Mouse (Mus musculus): ENCODE data around the gene B830017H08Rik. TPM values are rescaled to one million over a fixed set of nuclear protein-coding genes. Genes with fewer than 3 reads are reported as not detected.

Gene B830017H08Rik
- total RNA-seq, 1 experiment: not detected

DNA sequence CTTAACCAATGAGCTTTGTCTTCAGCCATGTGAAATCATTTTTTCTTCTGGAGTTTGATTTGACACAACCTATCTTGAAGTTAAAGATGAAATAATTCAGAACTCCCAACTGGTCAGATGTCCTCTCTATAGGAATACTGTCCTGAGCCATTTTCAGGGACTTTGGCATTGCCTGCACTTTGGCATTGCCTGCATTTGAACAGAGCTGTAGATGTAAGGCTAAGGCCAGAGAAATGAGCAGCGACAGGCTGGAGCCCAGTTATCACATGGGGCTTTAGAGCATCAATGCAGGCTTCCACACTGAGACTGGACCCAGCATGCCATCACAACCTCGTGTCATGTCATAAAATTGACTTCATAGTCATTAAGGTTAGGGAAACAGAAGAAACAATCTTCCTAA, 20.3 kb downstream of the B830017H08Rik start:
- Histone ChIP-seq H3K36me3 (ENCODE audit: control insufficient read depth, insufficient read depth, low read length, poor library complexity, severe bottlenecking) (peaks cover 39% of the 10 kb centered on the region), H3K27ac (ENCODE audit: insufficient read depth, low read depth, low read length, poor library complexity, severe bottlenecking) (no peak overlapping the region), H3K9ac (ENCODE audit: insufficient read depth, low read depth, low read length, poor library complexity, severe bottlenecking) (no peak overlapping the region), H3K4me3 (ENCODE audit: insufficient read depth in 1 of 2, low read depth in 1 of 2, low read length in 2 of 2, poor library complexity in 1 of 2, severe bottlenecking in 1 of 2) (no peak overlapping the region), H3K4me1 (ENCODE audit: control insufficient read depth in 2 of 2, insufficient read depth in 2 of 2, low read length in 2 of 2, poor library complexity in 1 of 2) (no peaks in the 10 kb centered on the region), H3K9me3 (ENCODE audit: control insufficient read depth, insufficient read depth, low read depth, low read length) (no peaks in the 10 kb centered on the region)
- TF ChIP-seq ZNF384 (IDR thresholded peaks at IDR 0.05; ENCODE audit: low read depth, low read length) (no peak), CHD2 (IDR thresholded peaks at IDR 0.05; ENCODE audit: low read depth, low read length) (no peak), HCFC1 (IDR thresholded peaks at IDR 0.05; ENCODE audit: borderline replicate concordance, insufficient read depth, low read length) (no peak), MAFK (IDR thresholded peaks at IDR 0.05; ENCODE audit: insufficient read depth, low read depth, low read length) (no peak), ZC3H11A (IDR thresholded peaks at IDR 0.05; ENCODE audit: borderline replicate concordance, low read depth, low read length) (no peak)
- no peak for DNase-seq (ENCODE audit: low read depth, low spot score)
- in situ Hi-C loops (cut with MboI; ENCODE audit: low sequenced_read_pairs in 2 of 2, unreplicated experiment in 2 of 2): no loop called here

GRCm38 (mm10) chr16:17857157-17857556, 24.2 kb downstream of the B830017H08Rik start:
- in situ Hi-C loops (cut with MboI; ENCODE audit: low sequenced_read_pairs in 2 of 2, unreplicated experiment in 2 of 2): no loop called here
- H3K4me1 ChIP-seq (ENCODE audit: control insufficient read depth in 2 of 2, insufficient read depth in 2 of 2, low read length in 2 of 2, poor library complexity in 1 of 2): no peaks in the 10 kb centered on the region
- H3K9ac ChIP-seq (ENCODE audit: insufficient read depth, low read depth, low read length, poor library complexity, severe bottlenecking): no peak overlapping the region
- peaks cover 29% of the 10 kb centered on the region for H3K36me3 ChIP-seq (ENCODE audit: control insufficient read depth, insufficient read depth, low read length, poor library complexity, severe bottlenecking)
- DNase-seq (ENCODE audit: low read depth, low spot score): no peak
- no peak overlapping the region for H3K27ac ChIP-seq (ENCODE audit: insufficient read depth, low read depth, low read length, poor library complexity, severe bottlenecking)
- TF ChIP-seq ZNF384 (IDR thresholded peaks at IDR 0.05; ENCODE audit: low read depth, low read length) (no peak), ZC3H11A (IDR thresholded peaks at IDR 0.05; ENCODE audit: borderline replicate concordance, low read depth, low read length) (no peak), HCFC1 (IDR thresholded peaks at IDR 0.05; ENCODE audit: borderline replicate concordance, insufficient read depth, low read length) (no peak), MAFK (IDR thresholded peaks at IDR 0.05; ENCODE audit: insufficient read depth, low read depth, low read length) (no peak), CHD2 (IDR thresholded peaks at IDR 0.05; ENCODE audit: low read depth, low read length) (no peak)
- H3K9me3 ChIP-seq (ENCODE audit: control insufficient read depth, insufficient read depth, low read depth, low read length): no peaks in the 10 kb centered on the region
- no peak overlapping the region for H3K4me3 ChIP-seq (ENCODE audit: insufficient read depth in 1 of 2, low read depth in 1 of 2, low read length in 2 of 2, poor library complexity in 1 of 2, severe bottlenecking in 1 of 2)

DNA sequence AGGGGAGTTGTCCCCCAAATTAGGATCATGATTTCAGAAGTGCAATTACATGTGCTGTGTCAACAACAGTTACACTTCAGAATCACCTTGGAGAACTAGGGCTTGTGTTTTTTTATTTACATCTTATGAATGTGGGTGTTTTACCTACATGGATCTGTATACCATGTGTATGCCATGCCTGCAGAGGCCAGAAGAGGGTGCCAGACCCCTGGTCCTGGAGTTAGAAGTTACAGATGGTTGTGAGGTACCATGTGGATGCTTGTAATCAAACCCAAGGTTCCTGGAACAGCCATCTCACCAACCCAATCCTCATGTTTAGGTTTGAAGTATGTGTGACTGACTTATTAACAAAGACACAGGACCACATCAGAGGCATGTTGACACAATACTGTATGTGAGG, 25.7 kb downstream of the B830017H08Rik start:
- peaks cover 29% of the 10 kb centered on the region for H3K36me3 ChIP-seq (ENCODE audit: control insufficient read depth, insufficient read depth, low read length, poor library complexity, severe bottlenecking)

DNA sequence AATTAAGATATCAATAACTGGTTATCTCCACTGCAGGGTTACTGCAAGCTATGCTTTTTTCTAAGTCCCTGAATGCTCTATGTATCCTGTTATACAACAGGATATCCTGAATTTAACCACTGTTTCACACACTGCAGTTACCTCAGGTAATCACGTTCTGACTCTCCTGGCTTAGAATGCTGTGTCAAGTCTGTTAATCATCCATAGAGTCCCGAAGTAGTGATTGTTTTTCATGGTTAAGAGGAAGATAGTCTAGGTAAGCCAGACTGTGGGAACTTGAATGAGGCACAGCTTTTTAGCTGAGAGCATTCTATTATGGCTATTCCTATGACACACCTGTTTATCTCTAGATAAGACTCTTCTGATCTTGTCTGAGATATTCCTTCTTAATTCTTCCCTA, 32.4 kb downstream of the B830017H08Rik start:
- no peak for TF ChIP-seq MAFK (IDR thresholded peaks at IDR 0.05; ENCODE audit: insufficient read depth, low read depth, low read length)
- no peak for TF ChIP-seq HCFC1 (IDR thresholded peaks at IDR 0.05; ENCODE audit: borderline replicate concordance, insufficient read depth, low read length)
- no peak for TF ChIP-seq ZNF384 (IDR thresholded peaks at IDR 0.05; ENCODE audit: low read depth, low read length)
- no peak for TF ChIP-seq ZC3H11A (IDR thresholded peaks at IDR 0.05; ENCODE audit: borderline replicate concordance, low read depth, low read length)
- TF ChIP-seq CHD2 (IDR thresholded peaks at IDR 0.05; ENCODE audit: low read depth, low read length): no peak
- in situ Hi-C loops (cut with MboI; ENCODE audit: low sequenced_read_pairs in 2 of 2, unreplicated experiment in 2 of 2): no loop called here
- H3K36me3 ChIP-seq (ENCODE audit: control insufficient read depth, insufficient read depth, low read length, poor library complexity, severe bottlenecking): peaks cover 5% of the 10 kb centered on the region; the same call in 1 of the 2 replicates

More for the DNA sequence above, 25.7 kb downstream of the B830017H08Rik start:
- Histone ChIP-seq H3K9ac (ENCODE audit: insufficient read depth, low read depth, low read length, poor library complexity, severe bottlenecking) (no peak overlapping the region), H3K4me3 (ENCODE audit: insufficient read depth in 1 of 2, low read depth in 1 of 2, low read length in 2 of 2, poor library complexity in 1 of 2, severe bottlenecking in 1 of 2) (no peak overlapping the region), H3K9me3 (ENCODE audit: control insufficient read depth, insufficient read depth, low read depth, low read length) (no peaks in the 10 kb centered on the region), H3K4me1 (ENCODE audit: control insufficient read depth in 2 of 2, insufficient read depth in 2 of 2, low read length in 2 of 2, poor library complexity in 1 of 2) (no peaks in the 10 kb centered on the region), H3K27ac (ENCODE audit: insufficient read depth, low read depth, low read length, poor library complexity, severe bottlenecking) (no peak overlapping the region)
- TF ChIP-seq ZNF384 (IDR thresholded peaks at IDR 0.05; ENCODE audit: low read depth, low read length) (no peak), HCFC1 (IDR thresholded peaks at IDR 0.05; ENCODE audit: borderline replicate concordance, insufficient read depth, low read length) (no peak), ZC3H11A (IDR thresholded peaks at IDR 0.05; ENCODE audit: borderline replicate concordance, low read depth, low read length) (no peak), MAFK (IDR thresholded peaks at IDR 0.05; ENCODE audit: insufficient read depth, low read depth, low read length) (no peak), CHD2 (IDR thresholded peaks at IDR 0.05; ENCODE audit: low read depth, low read length) (no peak)
- peak; percentile 12 for DNase-seq (ENCODE audit: low read depth, low spot score)
- in situ Hi-C loops (cut with MboI; ENCODE audit: low sequenced_read_pairs in 2 of 2, unreplicated experiment in 2 of 2): no loop called here

More for the DNA sequence above, 32.4 kb downstream of the B830017H08Rik start:
- no peak overlapping the region for H3K9ac ChIP-seq (ENCODE audit: insufficient read depth, low read depth, low read length, poor library complexity, severe bottlenecking)
- H3K27ac ChIP-seq (ENCODE audit: insufficient read depth, low read depth, low read length, poor library complexity, severe bottlenecking): no peak overlapping the region
- no peaks in the 10 kb centered on the region for H3K9me3 ChIP-seq (ENCODE audit: control insufficient read depth, insufficient read depth, low read depth, low read length)
- H3K4me1 ChIP-seq (ENCODE audit: control insufficient read depth in 2 of 2, insufficient read depth in 2 of 2, low read length in 2 of 2, poor library complexity in 1 of 2): peaks cover 0 to 4% of the 10 kb centered on the region in 2 experiments; a peak in 3 of 4 replicates
- H3K4me3 ChIP-seq (ENCODE audit: insufficient read depth in 1 of 2, low read depth in 1 of 2, low read length in 2 of 2, poor library complexity in 1 of 2, severe bottlenecking in 1 of 2): no peak overlapping the region
- no peak for DNase-seq (ENCODE audit: low read depth, low spot score)
